Mouse (Mus musculus): ENCODE measurements around the gene Fmnl3. TPM values are rescaled to one million over a fixed set of nuclear protein-coding genes. Genes with fewer than 3 reads are reported as not detected.
A peak's percentile ranks its signal among the peaks of the same experiment; 100 is the strongest.

Fmnl3 gene
- total and polyA plus RNA-seq, 3 experiments: 14.6 to 18.6 (median 18.1) TPM

DNA sequence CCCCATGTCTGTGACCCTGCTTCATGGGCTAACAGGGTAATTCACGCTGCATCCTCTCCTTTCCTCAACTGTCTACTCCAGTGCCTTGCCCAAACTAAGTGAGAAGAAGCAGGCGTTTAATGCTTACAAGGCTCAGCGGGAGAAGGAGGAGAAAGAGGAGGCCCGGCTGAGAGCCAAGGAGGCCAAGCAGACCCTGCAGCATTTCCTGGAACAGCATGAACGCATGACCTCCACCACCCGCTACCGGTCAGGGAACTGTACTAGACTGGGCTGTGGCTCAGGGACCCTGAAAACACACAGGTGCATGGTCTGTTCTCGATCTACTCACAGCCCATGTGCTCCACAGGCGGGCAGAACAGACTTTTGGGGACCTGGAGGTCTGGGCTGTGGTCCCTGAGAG lies 62.8 kb downstream of the Fmnl3 start:
- no peak overlapping the region for H3K27ac ChIP-seq
- 63% methylated on average over 9 of the region's 9 CpGs for WGBS
- no peaks in the 10 kb centered on the region for H3K4me1 ChIP-seq (ENCODE audit: control insufficient read depth, insufficient read depth, low read length)
- H3K4me3 ChIP-seq: no peak overlapping the region
- no peaks in the 10 kb centered on the region for H3K36me3 ChIP-seq (ENCODE audit: control insufficient read depth, insufficient read depth, low read length)
- TF ChIP-seq CTCF (IDR thresholded peaks at IDR 0.05) (no peak), POLR2A (IDR thresholded peaks at IDR 0.05; ENCODE audit: insufficient read depth, low read depth, low read length) (no peak), EP300 (IDR thresholded peaks at IDR 0.05; ENCODE audit: insufficient read depth, low read depth, low read length) (no peak)
- DNase-seq: no peak
- no peak overlapping the region for H3K9ac ChIP-seq (ENCODE audit: low read depth, low read length)
- intact Hi-C loops (cut with DNase I): no loop called here
- no peaks in the 10 kb centered on the region for H3K79me2 ChIP-seq (replicated peaks; ENCODE audit: control insufficient read depth, insufficient read depth, low read length)
- no peaks in the 10 kb centered on the region for H3K27me3 ChIP-seq (ENCODE audit: control insufficient read depth, insufficient read depth, low read length)

DNA sequence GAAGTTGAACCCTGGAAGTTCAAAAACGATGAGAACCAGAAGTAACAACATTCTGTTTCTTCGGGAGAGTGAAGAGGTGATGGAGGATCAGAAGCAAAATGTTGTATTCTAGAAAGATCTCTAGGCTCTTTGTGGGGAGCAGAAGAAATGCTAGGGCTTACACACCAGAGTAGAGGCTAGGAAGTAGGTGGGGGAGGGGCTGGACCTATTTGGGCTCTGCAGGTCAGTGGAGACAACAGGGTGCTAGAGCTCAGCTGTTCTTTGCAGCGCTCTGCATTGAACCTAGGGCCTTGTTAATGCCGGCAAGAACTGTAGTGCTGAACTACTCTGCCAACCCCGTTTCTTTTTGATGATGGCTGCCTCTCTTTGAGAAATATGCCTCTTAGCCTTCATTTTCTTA lies 74.1 kb downstream of the Fmnl3 start:
- intact Hi-C loops (cut with DNase I): no loop called here
- Histone ChIP-seq H3K27ac (no peak overlapping the region; the same call in 1 of the 2 replicates), H3K27me3 (ENCODE audit: control insufficient read depth, insufficient read depth, low read length) (no peaks in the 10 kb centered on the region), H3K4me3 (no peak overlapping the region), H3K79me2 (replicated peaks; ENCODE audit: control insufficient read depth, insufficient read depth, low read length) (no peaks in the 10 kb centered on the region), H3K4me1 (ENCODE audit: control insufficient read depth, insufficient read depth, low read length) (no peaks in the 10 kb centered on the region; the same call in none of the 2 replicates), H3K36me3 (ENCODE audit: control insufficient read depth, insufficient read depth, low read length) (no peaks in the 10 kb centered on the region), H3K9ac (ENCODE audit: low read depth, low read length) (no peak overlapping the region)
- no peak for TF ChIP-seq EP300 (IDR thresholded peaks at IDR 0.05; ENCODE audit: insufficient read depth, low read depth, low read length)
- TF ChIP-seq CTCF (IDR thresholded peaks at IDR 0.05): no peak
- no peak for TF ChIP-seq POLR2A (IDR thresholded peaks at IDR 0.05; ENCODE audit: insufficient read depth, low read depth, low read length)
- WGBS: 44% methylated on average over 5 of the region's 5 CpGs
- DNase-seq: no peak

DNA sequence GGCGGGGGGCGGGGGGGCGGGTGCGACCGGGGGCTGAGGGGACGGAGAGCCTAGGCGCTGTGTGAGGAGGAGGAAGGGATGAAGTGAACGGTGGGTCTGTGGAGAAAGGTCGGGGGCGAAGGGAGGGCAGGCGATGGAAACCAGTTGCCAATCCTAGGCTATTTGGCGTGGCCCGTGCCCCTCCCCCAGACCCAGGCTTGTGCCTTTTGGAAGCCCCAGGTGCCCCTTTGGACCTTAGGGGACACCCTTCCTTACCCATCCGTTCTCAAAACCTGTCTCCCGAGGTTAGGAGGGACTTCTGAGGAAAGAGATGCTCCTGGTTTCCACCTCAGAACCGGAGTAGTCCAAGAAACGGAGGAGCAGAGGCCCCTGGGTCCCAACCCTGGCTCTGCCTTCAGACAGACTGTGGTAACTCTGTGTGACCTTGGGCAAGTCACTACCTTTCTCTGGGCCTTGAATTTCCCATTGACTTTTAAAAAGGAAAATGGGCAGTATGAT lies 74.7 kb downstream of the Fmnl3 start, which contains the start of gene Fam186b:
Gene Fam186b, minus strand, starts transcription at position 405 of the 498 bp plus-strand sequence.
- intact Hi-C loops (cut with DNase I): loop anchor here (2.0 kb wide), 1 partner anchor 43 kb away; no protein-coding TSS in a partner anchor
- Histone ChIP-seq H3K36me3 (ENCODE audit: control insufficient read depth, insufficient read depth, low read length) (no peaks in the 10 kb centered on the region), H3K27ac (peak within 1 kb of the TSS; percentile 75), H3K9ac (ENCODE audit: low read depth, low read length) (peak within 1 kb of the TSS; percentile 82), H3K27me3 (ENCODE audit: control insufficient read depth, insufficient read depth, low read length) (no peaks in the 10 kb centered on the region), H3K4me3 (peak within 1 kb of the TSS; percentile 65), H3K4me1 (ENCODE audit: control insufficient read depth, insufficient read depth, low read length) (no peaks in the 10 kb centered on the region; the same call in none of the 2 replicates), H3K79me2 (replicated peaks; ENCODE audit: control insufficient read depth, insufficient read depth, low read length) (no peaks in the 10 kb centered on the region)
- peak; percentile 47 to 63 for DNase-seq
- 6% methylated on average over 12 of the region's 17 CpGs for WGBS
- no peak for TF ChIP-seq EP300 (IDR thresholded peaks at IDR 0.05; ENCODE audit: insufficient read depth, low read depth, low read length)
- no peak for TF ChIP-seq CTCF (IDR thresholded peaks at IDR 0.05)
- TF ChIP-seq POLR2A (IDR thresholded peaks at IDR 0.05; ENCODE audit: insufficient read depth, low read depth, low read length): no peak

DNA sequence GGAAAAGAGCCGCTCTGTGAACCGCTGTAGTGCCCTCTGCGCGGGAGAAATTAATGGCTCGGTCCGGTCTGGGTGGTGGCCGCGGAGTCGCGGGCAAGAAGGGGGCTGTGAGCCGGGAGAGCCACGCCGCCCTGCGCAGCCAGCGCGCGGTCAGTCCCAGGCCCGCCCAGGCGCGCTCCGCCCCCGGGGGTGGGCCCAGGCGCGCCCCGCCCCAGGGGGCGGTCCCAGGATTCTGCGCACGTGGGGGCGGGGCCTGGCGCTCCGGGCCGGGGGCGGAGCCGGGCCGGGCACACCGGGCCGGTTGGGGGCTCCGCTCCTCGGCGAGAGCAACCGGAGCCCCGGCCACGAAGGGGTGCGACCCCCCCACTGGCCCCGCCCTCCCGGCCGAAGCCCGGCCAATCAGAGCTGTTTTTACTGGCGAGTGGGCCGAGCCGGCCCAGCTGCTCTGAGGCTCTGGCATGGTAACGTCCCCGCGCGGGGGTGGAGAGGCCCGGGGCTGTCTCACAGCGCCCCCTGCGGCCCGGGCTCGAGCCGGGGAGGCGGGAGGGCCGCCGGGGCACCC lies 75.4 kb downstream of the Fmnl3 start, which contains the start of gene Prpf40b:
Gene Prpf40b, plus strand, starts transcription at position 275 of the 562 bp plus-strand sequence.
- TF ChIP-seq POLR2A (IDR thresholded peaks at IDR 0.05; ENCODE audit: insufficient read depth, low read depth, low read length) (peak; percentile 36), CTCF (IDR thresholded peaks at IDR 0.05) (peak; percentile 61), EP300 (IDR thresholded peaks at IDR 0.05; ENCODE audit: insufficient read depth, low read depth, low read length) (no peak)
- Histone ChIP-seq H3K79me2 (replicated peaks; ENCODE audit: control insufficient read depth, insufficient read depth, low read length) (no peaks in the 10 kb centered on the region), H3K4me1 (ENCODE audit: control insufficient read depth, insufficient read depth, low read length) (no peaks in the 10 kb centered on the region; the same call in none of the 2 replicates), H3K9ac (ENCODE audit: low read depth, low read length) (peak within 1 kb of the TSS; percentile 82), H3K27ac (peak within 1 kb of the TSS; percentile 75), H3K27me3 (ENCODE audit: control insufficient read depth, insufficient read depth, low read length) (no peaks in the 10 kb centered on the region), H3K36me3 (ENCODE audit: control insufficient read depth, insufficient read depth, low read length) (no peaks in the 10 kb centered on the region), H3K4me3 (peak within 1 kb of the TSS; percentile 65)
- WGBS: 2% methylated on average over 54 of the region's 64 CpGs
- DNase-seq: peak; percentile 96 to 97
- intact Hi-C loops (cut with DNase I): loop anchor here (2.0 kb wide), 1 partner anchor 42 kb away; no protein-coding TSS in a partner anchor

DNA sequence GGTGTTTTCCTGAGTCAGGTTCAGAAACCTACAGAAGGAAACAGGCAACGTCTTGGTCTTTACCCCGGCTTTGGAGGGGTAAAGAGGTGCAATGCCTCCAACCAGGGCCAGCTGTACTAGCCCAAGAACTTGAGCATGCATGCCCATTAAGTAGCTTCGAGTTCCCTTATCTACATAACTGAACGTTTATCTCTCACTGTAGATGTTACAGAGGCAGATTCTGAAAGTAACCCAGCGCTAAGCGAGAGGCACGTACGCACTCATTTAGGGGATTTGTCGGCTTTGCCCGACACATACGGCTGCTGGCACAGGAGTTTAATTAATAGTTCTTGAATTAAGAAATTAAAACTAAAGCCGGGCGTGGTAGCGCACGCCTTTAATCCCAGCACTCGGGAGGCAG lies 76.0 kb downstream of the Fmnl3 start:
- 5% methylated on average over 16 of the region's 16 CpGs for WGBS
- TF ChIP-seq CTCF (IDR thresholded peaks at IDR 0.05) (no peak), POLR2A (IDR thresholded peaks at IDR 0.05; ENCODE audit: insufficient read depth, low read depth, low read length) (no peak), EP300 (IDR thresholded peaks at IDR 0.05; ENCODE audit: insufficient read depth, low read depth, low read length) (no peak)
- H3K4me1 ChIP-seq (ENCODE audit: control insufficient read depth, insufficient read depth, low read length): no peaks in the 10 kb centered on the region; the same call in none of the 2 replicates
- H3K27ac ChIP-seq: peak overlapping the region; percentile 47
- H3K36me3 ChIP-seq (ENCODE audit: control insufficient read depth, insufficient read depth, low read length): no peaks in the 10 kb centered on the region
- no peak for DNase-seq
- peak overlapping the region; percentile 55 for H3K9ac ChIP-seq (ENCODE audit: low read depth, low read length)
- H3K4me3 ChIP-seq: peak overlapping the region; percentile 65
- intact Hi-C loops (cut with DNase I): loop anchor here (2.0 kb wide), 1 partner anchor 41 kb away; no protein-coding TSS in a partner anchor
- H3K79me2 ChIP-seq (replicated peaks; ENCODE audit: control insufficient read depth, insufficient read depth, low read length): no peaks in the 10 kb centered on the region
- H3K27me3 ChIP-seq (ENCODE audit: control insufficient read depth, insufficient read depth, low read length): no peaks in the 10 kb centered on the region

DNA sequence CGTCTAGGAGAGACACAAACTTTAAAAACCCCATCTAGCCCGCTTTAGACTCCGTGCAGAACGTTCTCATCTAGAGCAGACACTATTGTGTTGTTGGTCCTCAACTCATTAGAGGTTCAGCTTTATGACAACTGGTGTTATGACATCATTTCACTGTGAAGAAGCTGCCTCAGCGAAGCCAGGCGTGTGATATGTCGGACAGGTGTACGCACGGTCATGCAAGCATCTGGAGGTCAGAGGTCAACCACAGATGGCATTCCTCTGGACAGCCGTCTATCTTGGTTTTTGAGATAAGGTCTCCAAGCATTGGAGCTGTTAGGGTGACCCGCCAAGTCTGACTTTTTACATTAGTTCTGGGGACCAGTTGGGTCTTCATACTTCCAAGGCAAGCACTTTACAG lies 79.7 kb downstream of the Fmnl3 start:
- Histone ChIP-seq H3K4me3 (no peak overlapping the region), H3K79me2 (replicated peaks; ENCODE audit: control insufficient read depth, insufficient read depth, low read length) (no peaks in the 10 kb centered on the region), H3K27ac (no peak overlapping the region), H3K27me3 (ENCODE audit: control insufficient read depth, insufficient read depth, low read length) (no peaks in the 10 kb centered on the region), H3K36me3 (ENCODE audit: control insufficient read depth, insufficient read depth, low read length) (no peaks in the 10 kb centered on the region), H3K9ac (ENCODE audit: low read depth, low read length) (no peak overlapping the region), H3K4me1 (ENCODE audit: control insufficient read depth, insufficient read depth, low read length) (no peaks in the 10 kb centered on the region; the same call in none of the 2 replicates)
- no peak for DNase-seq
- intact Hi-C loops (cut with DNase I): no loop called here
- TF ChIP-seq CTCF (IDR thresholded peaks at IDR 0.05) (no peak), EP300 (IDR thresholded peaks at IDR 0.05; ENCODE audit: insufficient read depth, low read depth, low read length) (no peak), POLR2A (IDR thresholded peaks at IDR 0.05; ENCODE audit: insufficient read depth, low read depth, low read length) (no peak)
- 88% methylated on average over 11 of the region's 11 CpGs for WGBS

All from heart, adult 2 months (tissue).